Mouse (Mus musculus) hindbrain, embryonic 11.5 days (tissue): ENCODE results near the gene Tspan14. TPM values are rescaled to one million over a fixed set of nuclear protein-coding genes. Genes with fewer than 3 reads are reported as not detected.

ENCODE experiments used
- ATAC-seq: fragments of 200-750 bp; cut with Nextera tagmentation; 2 replicates; pipeline ENCODE4 v1.8.0; 2017; ENCODE audit warnings: mild to moderate bottlenecking, moderate TSS enrichment, moderate library complexity; ENCODE audit not compliant: low FRiP score
- DNase-seq: peaks from one replicate; pipeline ENCODE4 v3.0.0-alpha.2; 2015; ENCODE audit warnings: low spot score
- H3K27ac ChIP-seq: fragments of 300-500 bp; sonication (generic); 2 replicates; pipeline ENCODE4 v1.5.1; 2014; ENCODE audit warnings: mild to moderate bottlenecking, low read depth, low read length
- H3K27me3 ChIP-seq: fragments of 300-500 bp; sonication (generic); 2 replicates; pipeline ENCODE4 v1.6.1; 2014; ENCODE audit warnings: mild to moderate bottlenecking, low read length, moderate library complexity, mixed read lengths; ENCODE audit not compliant: control insufficient read depth, insufficient read depth
- H3K36me3 ChIP-seq: fragments of 300-500 bp; sonication (generic); 2 replicates; pipeline ENCODE4 v1.6.1; 2014; ENCODE audit warnings: mild to moderate bottlenecking, low read length, moderate library complexity, mixed read lengths; ENCODE audit not compliant: control insufficient read depth, insufficient read depth
- H3K4me1 ChIP-seq: fragments of 300-500 bp; sonication (generic); replicated peaks from 2 replicates; pipeline ENCODE4 v1.6.1; 2014; ENCODE audit warnings: low read length, mixed read lengths; ENCODE audit not compliant: control insufficient read depth, insufficient read depth
- H3K4me2 ChIP-seq: fragments of 300-500 bp; sonication (generic); replicated peaks from 2 replicates; pipeline ENCODE4 v1.6.1; 2014; ENCODE audit warnings: mild to moderate bottlenecking, low read depth, low read length
- H3K4me3 ChIP-seq: fragments of 300-500 bp; sonication (generic); 2 replicates; pipeline ENCODE4 v1.5.1; 2014; ENCODE audit warnings: low read depth, low read length
- H3K9ac ChIP-seq: fragments of 300-500 bp; sonication (generic); 2 replicates; pipeline ENCODE4 v1.6.1; 2014; ENCODE audit warnings: low read depth, low read length
- H3K9me3 ChIP-seq: fragments of 300-500 bp; sonication (generic); 2 replicates; pipeline ENCODE4 v1.6.1; 2016; ENCODE audit warnings: low read length; ENCODE audit not compliant: control insufficient read depth
- WGBS: fragments of 180-500 bp; shearing (Covaris S2); extraction: QIAGEN DNeasy Blood & Tissue Kit; methylation state at CpG from one replicate; pipeline ENCODE4 v1.1.7; 2014; 5-methylcytosine and 5-hydroxymethylcytosine counted together
- polyA plus RNA-seq: library from polyadenylated mRNA; unstranded; fragments of >200 nt; fragmentation: Nextera tagmentation; extraction: Ambion mirVana; gene quantifications from 2 replicates; pipeline ENCODE4 v1.2.1, GENCODE M21; 2014

Tspan14 gene
- polyA plus RNA-seq, 1 experiment from 2014 or later, result 96.5 TPM

DNA sequence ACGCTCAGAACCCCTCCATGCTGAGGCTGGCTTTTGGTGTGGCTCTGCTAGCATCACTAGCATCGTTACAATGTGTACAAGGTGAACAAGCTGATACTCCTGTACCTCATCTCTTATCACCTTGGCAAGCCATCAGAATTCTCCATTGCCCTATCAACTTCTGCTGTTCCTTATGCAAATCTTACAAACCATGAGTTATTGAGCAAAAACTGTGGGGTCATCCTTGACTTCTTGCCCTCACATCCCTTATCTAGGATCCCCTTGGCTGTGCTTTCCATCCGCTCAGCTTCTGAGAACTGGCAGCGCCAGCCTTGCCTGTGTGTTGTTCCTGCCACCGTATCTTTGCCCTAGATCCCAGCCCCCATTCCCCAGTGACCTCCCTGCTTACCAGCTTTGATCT lies 22.2 kb upstream of the Tspan14 start:
- H3K4me1 ChIP-seq, result no peaks in the 10 kb centered on the region
- no peaks in the 10 kb centered on the region for H3K9me3 ChIP-seq
- DNase-seq, result no peak
- no peak overlapping the region for H3K4me2 ChIP-seq
- 88% methylated on average over 5 of the region's 5 CpGs for WGBS
- no peak for ATAC-seq
- H3K27me3 ChIP-seq, result no peaks in the 10 kb centered on the region
- H3K27ac ChIP-seq, result no peak overlapping the region
- no peak overlapping the region for H3K9ac ChIP-seq
- no peaks in the 10 kb centered on the region for H3K36me3 ChIP-seq
- no peak overlapping the region for H3K4me3 ChIP-seq

DNA sequence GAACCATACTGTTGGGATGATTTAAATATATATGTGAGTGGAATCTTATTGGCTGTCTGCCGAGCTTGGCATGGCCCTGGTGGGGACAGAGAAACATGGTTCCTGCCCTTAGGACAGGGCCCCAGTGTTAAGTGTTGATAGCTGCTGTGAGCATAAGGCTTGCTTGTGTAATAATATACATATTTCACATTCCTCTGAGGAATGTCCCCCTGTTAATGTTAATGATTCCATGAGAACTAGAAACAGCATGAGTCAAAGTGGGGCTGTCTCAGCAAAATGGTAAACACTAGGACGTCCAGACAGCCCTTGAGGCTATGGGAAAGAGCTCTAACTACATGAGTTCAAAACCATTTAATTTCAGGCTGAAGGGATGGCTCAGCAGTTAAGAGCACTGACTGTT lies 20.6 kb upstream of the Tspan14 start:
- H3K4me3 ChIP-seq, result no peak overlapping the region
- no peaks in the 10 kb centered on the region for H3K36me3 ChIP-seq
- no peak for DNase-seq
- H3K27me3 ChIP-seq, result no peaks in the 10 kb centered on the region
- H3K4me1 ChIP-seq, result no peaks in the 10 kb centered on the region
- no peak overlapping the region for H3K27ac ChIP-seq
- H3K9ac ChIP-seq, result no peak overlapping the region
- WGBS, result 89% methylated on average over 2 of the region's 2 CpGs
- H3K9me3 ChIP-seq, result no peaks in the 10 kb centered on the region
- H3K4me2 ChIP-seq, result no peak overlapping the region
- ATAC-seq, result no peak

DNA sequence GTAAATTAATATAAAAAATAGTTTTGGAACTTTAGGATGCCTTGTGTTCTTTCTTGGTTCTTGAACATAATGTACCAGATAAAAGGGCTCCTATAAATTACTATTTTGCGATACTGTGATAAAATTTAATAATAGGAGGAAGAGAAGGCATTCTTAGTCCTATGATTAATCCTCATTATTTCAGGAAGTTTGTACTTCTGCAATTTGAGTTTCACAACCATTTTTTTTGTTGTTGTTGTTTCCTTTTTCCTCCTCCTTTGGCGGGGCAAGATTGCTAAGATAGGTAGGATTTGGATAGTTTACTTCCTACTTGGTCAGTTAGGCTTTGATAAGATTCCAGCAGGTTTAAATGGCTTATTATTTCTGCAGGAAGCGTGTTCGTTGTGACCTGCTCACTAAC lies 19.0 kb upstream of the Tspan14 start:
- no peaks in the 10 kb centered on the region for H3K9me3 ChIP-seq
- DNase-seq (no peak), ATAC-seq (no peak)
- WGBS, result 89% methylated on average over 4 of the region's 4 CpGs
- no peaks in the 10 kb centered on the region for H3K36me3 ChIP-seq
- no peak overlapping the region for H3K4me3 ChIP-seq
- no peak overlapping the region for H3K4me2 ChIP-seq
- H3K4me1 ChIP-seq, result no peaks in the 10 kb centered on the region
- H3K27ac ChIP-seq, result no peak overlapping the region
- H3K9ac ChIP-seq, result no peak overlapping the region
- no peaks in the 10 kb centered on the region for H3K27me3 ChIP-seq

DNA sequence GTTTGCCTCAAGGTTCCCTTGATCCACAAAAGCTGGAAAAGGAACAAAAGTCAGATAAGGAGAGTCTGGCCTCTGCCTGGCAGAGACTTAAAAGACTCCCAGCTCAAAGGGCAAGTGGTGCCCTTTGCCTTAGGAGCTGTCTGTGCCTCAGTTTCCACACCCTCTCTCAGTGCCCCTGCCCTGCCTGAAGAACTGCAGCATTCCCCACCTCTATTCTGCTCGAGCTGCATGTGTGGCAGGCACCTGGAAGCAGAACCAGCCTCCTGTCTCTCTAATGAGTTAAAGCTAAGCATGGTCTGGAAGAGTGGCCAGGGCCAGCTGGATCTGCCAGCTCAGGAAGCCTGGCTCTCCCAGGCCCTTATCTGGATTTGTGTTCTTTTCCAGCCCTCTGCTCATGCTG lies 13.1 kb upstream of the Tspan14 start:
- no peaks in the 10 kb centered on the region for H3K27me3 ChIP-seq
- ATAC-seq (no peak), DNase-seq (no peak)
- no peak overlapping the region for H3K4me2 ChIP-seq
- H3K27ac ChIP-seq, result no peak overlapping the region
- 57% methylated on average over 1 of the region's 1 CpGs for WGBS
- H3K9me3 ChIP-seq, result no peaks in the 10 kb centered on the region
- no peaks in the 10 kb centered on the region for H3K36me3 ChIP-seq
- no peak overlapping the region for H3K9ac ChIP-seq
- H3K4me3 ChIP-seq, result no peak overlapping the region
- H3K4me1 ChIP-seq, result no peaks in the 10 kb centered on the region

GRCm38 (mm10) chr14:40979002-40979401 lies 12.4 kb upstream of the Tspan14 start:
- ATAC-seq (peak; percentile 82), DNase-seq (peak; percentile 56)
- no peak overlapping the region for H3K4me2 ChIP-seq

DNA sequence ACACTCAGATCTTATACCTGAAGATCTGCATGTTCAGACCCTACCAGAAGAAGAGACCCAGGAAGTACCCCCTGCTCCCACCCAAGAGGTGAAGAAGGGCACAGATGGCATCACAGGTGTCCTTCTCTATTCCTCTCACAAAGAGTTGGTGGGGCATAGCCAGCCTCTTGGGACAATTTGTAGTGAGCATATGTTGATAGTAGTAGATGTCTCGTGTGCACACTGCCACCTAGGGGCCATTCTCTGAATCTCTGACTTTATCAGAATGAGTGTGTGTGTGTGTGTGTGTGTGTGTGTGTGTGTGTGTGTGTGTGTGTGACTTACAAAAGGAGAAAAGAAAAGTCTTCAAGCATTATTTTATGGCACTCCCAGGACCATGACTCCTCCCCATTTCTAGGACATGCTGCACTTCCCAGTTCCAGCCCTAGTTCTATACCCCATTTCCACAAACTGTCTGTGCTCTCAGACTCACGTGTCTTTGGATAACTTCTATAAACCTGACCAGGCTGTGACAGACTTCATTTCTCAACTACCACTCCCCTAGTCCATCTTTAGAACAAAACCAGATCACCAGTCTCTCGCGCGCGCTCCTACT lies 8.6 kb upstream of the Tspan14 start:
- Histone ChIP-seq H3K4me1 (no peaks in the 10 kb centered on the region), H3K27me3 (no peaks in the 10 kb centered on the region), H3K36me3 (no peaks in the 10 kb centered on the region), H3K4me3 (no peak overlapping the region), H3K27ac (no peak overlapping the region), H3K9me3 (no peaks in the 10 kb centered on the region), H3K9ac (no peak overlapping the region), H3K4me2 (no peak overlapping the region)
- DNase-seq (peak; percentile 82), ATAC-seq (peak; percentile 77)
- 73% methylated on average over 6 of the region's 6 CpGs for WGBS

More at GRCm38 (mm10) chr14:40979002-40979401, 12.4 kb upstream of the Tspan14 start:
- no peak overlapping the region for H3K27ac ChIP-seq
- WGBS, result 49% methylated on average over 4 of the region's 4 CpGs
- no peaks in the 10 kb centered on the region for H3K4me1 ChIP-seq
- no peak overlapping the region for H3K4me3 ChIP-seq
- no peak overlapping the region for H3K9ac ChIP-seq
- H3K27me3 ChIP-seq, result no peaks in the 10 kb centered on the region
- H3K9me3 ChIP-seq, result no peaks in the 10 kb centered on the region
- no peaks in the 10 kb centered on the region for H3K36me3 ChIP-seq

DNA sequence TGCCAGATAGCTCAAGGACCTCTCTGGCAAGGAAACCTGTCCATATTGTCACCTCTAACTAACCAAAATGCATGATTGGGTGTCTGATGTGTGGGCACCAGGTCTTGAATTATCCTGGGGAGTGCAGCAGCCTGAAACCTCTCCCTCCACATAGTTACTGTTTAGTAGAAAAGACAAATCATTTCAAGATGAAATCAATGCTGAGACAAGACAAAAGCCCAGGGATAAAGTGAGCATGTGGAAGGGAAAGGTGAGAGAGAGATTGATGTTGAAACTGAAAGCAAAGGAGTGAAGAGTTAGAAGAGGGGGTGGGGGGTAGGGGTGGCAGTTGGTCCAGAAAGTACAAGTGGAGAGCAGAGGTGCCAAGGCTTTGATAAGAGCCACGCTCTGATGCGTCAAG lies 1.4 kb upstream of the Tspan14 start:
- Histone ChIP-seq H3K4me3 (0 out of 2 replicates have a peak overlapping the region, but pooled peaks have one; percentile 89), H3K36me3 (no peaks in the 10 kb centered on the region)
- 79% methylated on average over 2 of the region's 2 CpGs for WGBS

GRCm38 (mm10) chr14:40967598-40967900 lies 942 bp upstream of the Tspan14 start:
- H3K36me3 ChIP-seq, result no peaks in the 10 kb centered on the region
- no peaks in the 10 kb centered on the region for H3K9me3 ChIP-seq
- peaks cover 7% of the 10 kb centered on the region for H3K4me1 ChIP-seq
- peak overlapping the region; percentile 21 for H3K9ac ChIP-seq
- no peaks in the 10 kb centered on the region for H3K27me3 ChIP-seq
- H3K27ac ChIP-seq, result peak overlapping the region; percentile 5
- peak overlapping the region; percentile 89 for H3K4me3 ChIP-seq
- peak; percentile 6 for ATAC-seq
- 3% methylated on average over 6 of the region's 6 CpGs for WGBS
- peak overlapping the region; percentile 41 for H3K4me2 ChIP-seq
- DNase-seq, result no peak

More for the DNA sequence above, 1.4 kb upstream of the Tspan14 start:
- Histone ChIP-seq H3K9me3 (no peaks in the 10 kb centered on the region), H3K27ac (no peak overlapping the region), H3K4me1 (peaks cover 5% of the 10 kb centered on the region), H3K9ac (no peak overlapping the region), H3K27me3 (no peaks in the 10 kb centered on the region), H3K4me2 (peak overlapping the region; percentile 41; the same call in 1 of the 2 replicates)
- no peak for ATAC-seq
- DNase-seq, result no peak

- DNase-seq (peak; percentile 98), ATAC-seq (peak; percentile 93)
- H3K4me1 ChIP-seq, result peaks cover 7% of the 10 kb centered on the region
- peak overlapping the region; percentile 89 for H3K4me3 ChIP-seq
- H3K27ac ChIP-seq, result peak overlapping the region; percentile 89
- H3K27me3 ChIP-seq, result no peaks in the 10 kb centered on the region
- H3K36me3 ChIP-seq, result no peaks in the 10 kb centered on the region
- H3K4me2 ChIP-seq, result peak overlapping the region; percentile 55
- WGBS, result under 1% methylated on average over 37 of the region's 62 CpGs
- peak overlapping the region; percentile 91 for H3K9ac ChIP-seq
- no peaks in the 10 kb centered on the region for H3K9me3 ChIP-seq
These were observed 423 bp upstream of the Tspan14 start for GRCm38 (mm10) chr14:40966862-40967597.
